Mouse (Mus musculus) naive thymus-derived CD4-positive, alpha-beta T cell, adult 2 months (primary cell): ENCODE measurements around the gene Adal.
A peak's percentile ranks its signal among the peaks of the same experiment; 100 is the strongest.
"Not testable (repeated sequence)": the region's sequence is repeated elsewhere in the genome, so short reads cannot be mapped to it uniquely, and the experiment has no call there.

Experiments
- DNase-seq: peaks from one replicate; pipeline ENCODE4 v3.0.0-alpha.2; 2011; ENCODE audit warnings: low read depth

The Adal gene

DNA sequence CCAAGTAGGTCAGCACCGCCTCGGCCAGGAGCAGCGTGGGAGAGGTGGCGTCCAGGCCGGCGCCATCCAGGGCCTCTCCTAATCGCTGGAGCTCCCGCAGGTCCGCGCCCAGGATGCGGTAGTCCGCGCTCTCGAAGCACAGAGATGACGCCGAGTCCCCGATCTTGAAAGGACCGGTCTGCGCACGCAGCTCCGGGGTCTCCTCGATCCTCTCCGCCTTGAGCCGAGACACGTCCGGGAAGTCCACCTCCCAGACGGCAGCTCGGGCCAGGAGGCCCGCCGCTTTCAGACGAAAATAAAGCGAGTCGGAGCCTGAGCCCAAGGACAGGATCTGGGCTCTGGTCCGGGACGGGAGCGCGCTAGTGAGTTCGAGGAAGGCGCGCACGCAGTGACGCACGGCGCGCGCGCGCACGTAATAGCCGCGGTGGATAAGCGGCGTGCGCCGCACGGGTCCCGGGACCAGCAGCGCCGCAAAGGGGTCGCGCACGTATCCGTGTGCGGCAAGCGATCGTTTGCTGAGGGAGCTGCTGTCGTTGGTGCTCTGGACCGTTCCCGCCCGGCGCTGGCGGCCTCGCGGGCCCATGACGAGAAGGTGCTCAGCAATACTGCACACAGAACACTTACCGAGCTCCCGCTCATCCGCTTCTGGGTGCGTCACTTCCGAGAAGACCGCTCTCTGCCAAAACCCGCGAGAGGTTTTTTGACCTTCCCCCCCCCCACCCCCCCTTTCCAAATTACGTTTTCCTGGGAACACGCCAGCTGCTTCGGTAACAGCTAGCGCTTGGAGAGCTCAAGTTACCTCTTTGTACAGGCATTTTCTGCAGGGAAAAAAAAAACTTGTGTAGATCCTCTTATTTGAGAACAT, at the start of gene Adal, which contains the start of gene Lcmt2:
Adal (plus strand) TSS at position 411 of the 865 bp plus-strand sequence.
Lcmt2 (minus strand) TSS at position 636 of the 865 bp plus-strand sequence.
- DNase-seq, result peak; percentile 93

DNA sequence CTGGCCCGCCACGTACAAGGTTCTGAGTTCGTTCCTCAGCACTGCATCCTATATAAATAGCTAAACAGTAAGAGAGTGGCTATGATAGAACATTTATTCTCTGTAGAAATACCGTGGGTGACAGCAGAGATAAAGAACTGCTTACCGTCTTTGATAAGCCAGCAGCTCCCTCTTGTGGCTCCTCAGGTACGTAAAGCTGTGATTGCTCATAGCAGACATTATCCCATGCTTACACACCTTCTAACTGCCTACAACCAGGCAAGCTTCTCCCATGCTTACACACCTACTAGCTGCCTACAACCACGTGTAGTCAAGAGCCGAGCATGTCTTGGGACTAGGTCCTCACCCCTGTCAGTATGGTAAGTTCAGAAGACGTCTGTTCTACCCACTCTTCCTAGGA, 38.2 kb upstream of the Adal start:
- peak; percentile 75 for DNase-seq

DNA sequence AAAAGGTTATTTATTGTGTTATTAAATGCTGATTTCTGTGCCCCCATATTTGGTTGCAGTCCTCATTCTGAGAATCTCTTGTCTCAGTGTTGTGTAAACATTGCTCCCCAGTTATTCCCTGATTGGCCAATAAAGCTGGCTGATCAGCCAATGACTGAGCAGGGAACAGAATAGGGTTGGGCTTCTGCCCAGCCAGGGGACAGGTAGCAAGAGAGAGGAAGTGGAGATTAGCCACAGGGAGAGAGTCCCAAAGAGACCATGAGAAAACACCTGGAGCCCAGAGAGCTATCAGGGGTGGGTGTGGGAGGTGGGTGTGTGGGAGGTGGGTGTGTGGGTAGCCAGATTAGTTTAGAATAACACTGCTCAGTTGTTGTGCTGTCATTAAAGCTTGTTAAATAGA, 34.3 kb upstream of the Adal start:
- DNase-seq, result no peak

DNA sequence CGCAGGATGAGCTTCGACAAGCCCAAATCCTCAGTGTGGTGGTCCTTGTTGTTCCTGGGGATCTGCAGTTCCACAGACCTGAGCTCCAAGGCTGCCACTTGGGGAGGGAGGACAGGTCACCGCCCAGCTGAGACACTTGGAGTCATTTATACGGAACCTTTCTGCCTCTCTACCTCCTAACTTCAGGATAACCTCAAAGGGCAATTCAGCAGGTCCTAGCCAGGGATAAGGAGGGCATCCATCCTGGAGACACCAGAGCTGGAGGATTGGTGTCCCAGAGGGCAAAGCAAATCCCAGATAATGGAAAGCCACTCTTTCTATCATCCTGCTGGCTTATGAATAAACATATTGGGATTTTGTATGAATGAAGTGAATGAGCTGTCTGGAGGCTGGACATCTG, 30.5 kb upstream of the Adal start, which contains the start of gene Tgm7:
Tgm7 (minus strand) TSS at position 101 of the 400 bp plus-strand sequence.
- no peak for DNase-seq

DNA sequence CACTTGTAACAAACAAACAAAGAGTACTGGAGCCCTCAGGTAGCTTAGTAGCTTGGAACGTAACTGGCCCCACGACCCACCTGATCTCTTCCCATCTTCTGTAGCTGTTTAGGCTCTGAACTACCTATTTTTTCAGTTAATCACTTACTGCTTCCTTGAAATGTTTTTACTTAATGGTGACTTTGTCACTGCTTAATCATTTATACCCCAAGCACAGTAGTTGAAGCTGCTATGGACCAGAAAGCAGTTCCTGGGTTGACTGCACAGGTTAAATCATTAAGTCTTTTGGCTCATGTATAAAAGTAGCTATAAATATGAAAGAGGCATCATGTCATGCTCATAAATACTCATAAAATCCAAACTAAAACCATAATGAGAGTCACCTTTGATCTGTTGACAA, 24.8 kb upstream of the Adal start:
- DNase-seq, result no peak

DNA sequence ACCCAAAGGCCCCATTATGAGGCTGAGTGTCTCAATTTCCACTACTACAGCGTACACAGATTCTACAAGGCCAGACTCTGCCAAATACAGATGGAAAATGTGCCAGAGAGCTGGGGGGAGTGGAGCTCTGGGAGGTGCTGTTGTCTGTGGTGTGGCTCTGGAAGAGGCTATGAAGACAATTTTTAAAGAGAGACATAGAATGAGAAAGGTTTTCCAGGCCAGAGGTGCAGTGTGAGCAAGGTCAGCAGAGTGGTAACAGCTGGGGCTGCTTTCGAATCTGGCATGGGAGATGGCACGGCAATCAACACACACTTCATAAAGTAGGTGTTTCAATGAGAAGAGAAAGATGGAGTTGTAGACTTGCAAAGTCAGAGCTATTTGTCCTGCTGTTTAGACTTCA, 21.0 kb upstream of the Adal start:
- no peak for DNase-seq

DNA sequence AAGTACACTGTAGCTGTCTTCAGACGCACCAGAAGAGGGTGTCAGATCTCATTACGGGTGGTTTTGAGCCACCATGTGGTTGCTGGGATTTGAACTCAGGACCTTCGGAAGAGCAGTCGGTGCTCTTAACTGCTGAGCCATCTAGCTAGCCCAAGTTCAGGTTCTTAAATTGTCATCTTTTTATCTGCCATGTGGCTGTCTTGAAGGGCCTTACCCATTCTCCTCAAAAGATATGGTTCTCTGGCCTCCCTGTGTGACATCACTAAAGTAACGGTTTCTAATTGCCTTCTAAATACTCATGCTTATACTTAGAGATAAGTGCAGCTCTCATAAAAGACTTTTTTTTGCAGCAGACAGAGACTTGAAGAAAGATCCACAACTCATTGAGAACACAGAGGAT, 13.9 kb upstream of the Adal start:
- DNase-seq, result not testable (repeated sequence)

DNA sequence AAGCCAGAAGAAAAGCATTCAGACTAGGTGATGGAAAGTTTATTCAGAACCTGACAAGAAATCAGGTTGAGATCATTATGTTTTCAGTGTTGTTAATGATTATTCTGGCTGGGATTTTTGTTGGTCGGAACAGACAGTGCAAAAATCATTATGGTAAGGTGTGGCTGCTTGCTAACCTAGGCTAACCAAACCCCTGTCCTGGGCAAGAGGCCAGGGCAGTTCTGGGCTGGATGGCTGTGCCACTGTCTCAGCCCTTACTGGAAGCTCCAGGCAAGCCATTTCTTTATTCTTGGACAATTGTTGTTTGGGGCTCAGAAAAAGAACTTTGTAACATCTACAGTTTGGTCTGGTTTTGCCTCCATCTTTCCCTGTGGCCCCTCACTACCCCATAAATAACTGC, 12.7 kb upstream of the Adal start:
- no peak for DNase-seq

DNA sequence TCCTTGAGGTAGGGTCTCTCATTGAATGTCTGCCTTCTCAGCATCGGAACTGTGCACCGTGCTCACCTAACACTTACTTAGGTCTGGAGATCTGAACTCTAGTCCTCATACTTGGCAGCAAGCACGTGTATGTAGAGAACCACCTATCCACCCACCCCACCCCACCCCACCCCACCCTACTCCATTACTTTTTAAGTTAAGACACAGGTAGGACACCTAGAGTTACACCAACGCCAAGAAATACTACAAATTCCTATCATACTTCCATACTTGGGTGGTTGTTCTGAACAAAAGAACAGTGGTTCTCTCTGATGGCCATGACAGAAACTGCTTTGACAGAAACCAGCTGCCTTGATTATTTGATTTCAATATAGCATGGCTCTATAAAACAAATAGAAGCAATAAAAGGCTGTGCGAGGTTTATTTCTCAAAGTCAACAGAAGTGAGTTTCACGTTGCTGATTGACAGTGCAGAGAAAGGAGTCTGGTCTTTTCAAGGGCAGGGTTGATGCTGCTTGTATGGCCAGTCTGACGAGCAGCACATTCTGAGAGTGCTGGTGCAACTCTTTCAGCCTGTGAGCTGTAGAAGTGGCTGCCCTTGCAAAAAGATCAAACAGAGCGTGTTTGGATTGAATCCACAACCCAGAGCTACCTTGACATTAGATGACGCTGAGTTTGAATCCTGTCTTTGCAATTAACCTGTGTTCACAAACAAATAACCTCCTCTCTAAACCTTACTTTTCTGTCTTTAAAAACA, 11.2 kb upstream of the Adal start:
- DNase-seq, result no peak

DNA sequence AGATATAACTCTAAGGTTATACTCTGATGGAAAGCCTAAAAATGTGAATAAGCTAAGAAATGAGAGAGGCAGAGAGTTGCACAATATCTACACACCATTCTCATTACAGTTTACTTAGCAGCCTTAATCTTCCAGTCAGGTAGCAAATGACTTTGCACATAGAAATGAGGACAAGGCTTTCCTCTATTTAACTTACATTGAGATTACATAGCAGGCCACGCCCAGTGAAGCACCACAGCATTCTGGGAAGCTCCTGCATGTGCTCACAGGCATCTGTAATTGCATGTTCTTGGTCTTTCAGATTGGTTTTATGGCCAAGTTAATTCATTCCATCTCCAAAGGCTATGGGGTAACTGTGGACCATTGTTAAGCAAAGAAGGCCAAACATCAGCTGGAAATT, 7.4 kb upstream of the Adal start:
- DNase-seq, result no peak

DNA sequence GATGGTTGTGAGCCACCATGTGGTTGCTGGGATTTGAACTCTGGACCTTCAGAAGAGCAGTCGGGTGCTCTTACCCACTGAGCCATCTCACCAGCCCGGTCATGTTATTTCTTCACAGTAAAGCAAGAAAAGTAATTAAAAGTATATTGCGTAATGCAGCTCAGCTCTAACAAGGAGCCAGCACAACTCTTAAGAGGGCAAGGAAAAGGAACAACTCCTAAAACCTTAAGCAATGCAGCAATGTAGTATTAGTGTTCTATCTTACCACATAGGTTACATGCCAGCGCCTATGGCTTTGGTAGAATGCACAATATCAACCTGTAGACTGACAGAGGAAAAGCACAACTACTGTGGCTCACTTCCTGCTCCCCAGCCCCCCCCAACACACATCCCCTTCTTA, 2.9 kb upstream of the Adal start:
- DNase-seq, result peak; percentile 33

DNA sequence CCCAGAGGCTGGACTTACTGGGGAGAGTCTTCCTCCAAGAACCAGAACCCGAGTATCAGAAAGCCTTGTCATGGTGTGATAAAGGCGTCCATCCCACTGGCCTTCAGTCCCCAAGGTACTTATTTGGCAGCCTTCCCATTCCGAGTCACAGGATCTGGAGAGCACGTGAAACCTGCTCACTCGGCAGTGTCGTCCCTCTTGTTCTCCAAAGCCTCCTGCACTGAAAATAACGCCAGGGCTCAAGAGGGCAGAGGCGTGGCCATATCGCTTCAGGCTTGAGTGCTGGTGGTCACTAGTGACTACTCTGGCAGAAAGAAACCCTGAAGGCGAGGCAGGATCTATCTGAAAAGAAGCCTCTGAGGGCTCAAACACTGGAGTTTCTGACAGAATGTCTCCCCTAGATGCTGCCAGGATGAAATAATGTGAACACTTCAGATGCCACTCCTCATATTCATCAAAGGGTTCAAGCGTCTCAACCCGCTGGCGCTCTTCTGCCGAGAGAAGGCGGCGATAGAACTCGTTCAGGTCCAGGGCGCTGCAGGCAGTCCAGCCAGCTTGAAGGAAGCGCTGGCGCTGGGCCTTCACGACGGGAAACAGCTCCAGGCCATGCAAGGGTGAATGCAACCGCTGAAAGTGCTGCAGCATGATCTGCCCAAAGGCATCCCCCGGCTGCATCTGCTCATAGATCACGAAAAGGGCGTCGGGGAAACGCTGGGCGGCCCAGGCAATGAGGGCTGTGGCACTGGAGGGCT, 786 bp upstream of the Adal start:
- DNase-seq, result no peak

DNA sequence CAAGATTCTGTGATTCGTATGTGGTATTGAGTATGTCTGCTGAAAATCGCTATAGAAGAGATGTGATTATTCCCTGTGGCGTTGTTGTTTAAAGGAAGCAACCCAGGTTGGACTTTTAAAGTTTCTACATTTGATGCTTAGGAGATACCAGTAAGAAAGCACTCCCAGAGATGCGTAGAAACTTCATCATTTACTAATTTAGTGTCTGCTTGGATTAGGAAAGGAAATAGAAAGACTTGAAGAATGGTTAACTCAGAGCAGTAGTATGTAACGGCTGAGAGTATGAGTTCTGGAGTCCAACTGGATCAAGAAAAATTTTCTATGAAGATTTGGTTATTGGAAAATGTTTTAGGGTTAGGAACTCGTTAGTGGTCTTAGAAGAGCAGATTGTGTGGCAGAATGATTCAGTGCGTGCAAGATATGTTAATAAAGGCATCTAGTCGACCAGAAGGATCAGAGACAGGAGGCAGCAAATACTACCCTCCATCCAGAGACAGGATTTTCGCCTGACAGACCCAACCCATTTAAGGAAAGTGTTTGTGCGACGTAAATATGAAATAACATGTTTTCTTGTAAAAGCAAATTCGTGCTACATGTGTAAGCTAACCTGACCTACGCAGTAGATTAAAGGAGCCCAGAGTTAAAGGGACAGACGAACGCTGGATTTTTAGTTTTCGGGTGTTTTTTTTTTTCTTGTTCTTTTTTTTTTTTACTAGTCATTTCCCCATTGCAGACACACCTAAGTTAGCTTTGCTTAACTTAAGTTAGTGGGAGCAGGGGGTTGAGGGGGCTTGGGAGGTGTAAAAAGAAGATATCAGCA, 1.2 kb downstream of the Adal start:
- peak; percentile 34 for DNase-seq

DNA sequence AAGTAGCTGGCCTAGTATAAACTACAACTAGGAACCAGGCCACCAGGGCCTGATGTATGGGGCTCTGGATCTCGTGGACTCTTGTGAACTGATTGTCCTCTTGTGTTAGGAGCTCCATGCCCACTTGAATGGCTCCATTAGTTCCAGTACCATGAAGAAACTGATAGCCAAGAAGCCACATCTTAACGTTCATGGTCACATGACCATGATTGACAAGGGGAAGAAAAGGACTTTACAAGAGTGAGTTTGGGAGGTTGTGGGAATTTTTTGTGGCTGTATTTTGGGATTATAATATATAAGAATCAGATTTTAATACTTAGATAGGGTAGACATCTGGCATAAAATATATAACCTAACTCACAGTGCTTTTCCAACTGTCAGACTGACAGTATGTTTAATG, 2.2 kb downstream of the Adal start:
- DNase-seq, result no peak

DNA sequence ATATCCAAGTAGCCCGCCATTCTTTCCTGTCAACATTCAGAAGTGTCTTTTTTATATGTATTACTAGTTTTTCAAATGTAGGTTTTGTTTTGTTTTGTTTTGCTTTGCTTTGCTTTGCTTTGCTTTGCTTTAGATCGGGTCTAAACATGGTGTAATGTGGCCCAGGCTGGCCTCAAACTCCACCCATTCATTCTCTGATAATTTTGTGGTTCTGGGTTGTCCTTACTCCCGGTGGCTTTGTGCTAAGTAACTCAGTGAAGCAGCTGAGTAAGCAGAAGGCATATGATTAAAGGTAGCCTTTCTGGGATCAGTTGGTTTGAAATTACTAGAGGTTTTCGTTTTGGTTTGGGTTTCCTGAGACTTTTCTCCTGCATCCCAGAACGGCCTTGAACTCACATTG, 9.5 kb downstream of the Adal start:
- DNase-seq, result no peak

DNA sequence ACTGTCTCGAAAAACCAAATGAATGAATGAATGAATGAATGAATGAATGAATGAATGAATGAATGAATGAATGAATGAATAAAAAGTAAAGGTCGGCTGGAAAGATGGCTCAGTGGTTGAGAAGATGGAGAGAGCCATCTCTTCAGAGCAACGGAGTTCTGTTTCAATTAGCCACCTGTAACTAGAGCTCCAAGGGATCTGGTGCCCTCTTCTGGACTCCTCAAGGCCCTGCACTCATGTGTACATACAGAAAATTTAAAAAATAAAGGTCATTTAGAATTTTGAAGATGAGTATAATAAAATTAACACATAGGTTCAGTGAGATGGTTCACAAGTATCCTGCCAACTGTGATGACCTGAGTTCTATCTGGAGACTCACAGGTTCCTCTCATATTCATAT, 12.9 kb downstream of the Adal start:
- no peak for DNase-seq

DNA sequence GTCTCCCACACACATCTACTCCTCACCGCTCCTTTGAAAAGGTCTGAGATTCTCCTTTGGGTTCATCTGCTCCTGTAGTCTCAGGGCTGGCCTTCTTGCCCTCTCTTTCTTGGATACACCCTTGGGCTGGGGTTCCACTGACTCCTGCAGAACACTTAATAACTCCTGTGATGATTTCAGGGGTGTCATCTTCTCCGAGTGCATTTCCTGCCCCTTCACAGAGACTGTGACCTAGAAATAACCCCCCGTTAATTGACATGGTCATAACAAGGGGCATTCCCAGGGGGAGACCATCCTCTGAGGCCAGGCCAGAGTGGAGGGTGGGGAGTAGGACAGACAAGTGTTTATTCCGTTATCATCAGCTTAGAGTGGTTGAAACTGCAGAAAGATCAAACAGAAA, 28.9 kb downstream of the Adal start:
- DNase-seq, result peak; percentile 11

DNA sequence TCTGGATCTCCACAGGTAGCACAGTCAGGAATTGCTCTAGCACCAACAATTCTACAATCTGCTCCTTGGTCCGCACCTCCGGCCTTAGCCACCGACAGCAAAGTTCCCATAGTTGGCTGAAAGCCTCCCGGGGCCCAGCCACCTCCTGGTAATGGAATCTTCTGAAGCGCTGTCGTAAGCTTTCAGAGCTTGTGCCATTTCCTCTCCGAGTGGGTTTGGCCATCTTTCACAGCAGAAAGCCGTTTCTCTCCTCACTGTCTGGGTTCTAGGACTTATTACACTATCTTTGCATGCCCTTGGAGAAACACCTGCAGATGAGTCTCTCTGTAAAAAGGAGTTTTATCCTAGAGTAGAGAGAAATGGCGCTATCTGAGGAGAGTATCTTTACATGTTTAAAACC, 29.7 kb downstream of the Adal start:
- DNase-seq, result peak; percentile 53

DNA sequence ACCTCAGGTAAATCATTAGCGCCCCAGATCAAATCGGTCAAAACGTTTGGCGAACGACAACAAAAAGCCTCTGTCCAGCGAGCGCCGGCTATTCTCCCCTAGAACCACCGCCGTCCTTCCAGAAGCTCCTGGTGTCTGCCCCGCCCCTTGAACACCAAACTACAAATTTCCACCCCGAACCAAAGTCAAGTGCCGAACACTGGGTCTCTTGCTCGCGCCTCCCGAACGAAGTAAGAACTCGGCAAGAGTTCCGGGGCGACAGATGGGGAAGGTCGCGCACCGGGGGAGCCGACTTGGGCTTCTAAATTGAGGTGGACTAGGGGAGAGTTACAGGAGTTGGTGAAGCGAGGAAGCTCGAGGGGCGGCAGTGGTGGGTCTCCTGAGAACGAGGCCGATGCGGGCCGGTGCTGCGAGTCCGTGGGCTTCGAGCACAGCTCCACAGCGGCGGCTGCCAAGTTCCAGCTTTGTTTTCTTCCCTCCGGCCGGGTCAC, 30.3 kb downstream of the Adal start, which contains the start of gene Tubgcp4:
Tubgcp4 (plus strand) TSS at position 174 of the 491 bp plus-strand sequence.
- DNase-seq, result no peak

DNA sequence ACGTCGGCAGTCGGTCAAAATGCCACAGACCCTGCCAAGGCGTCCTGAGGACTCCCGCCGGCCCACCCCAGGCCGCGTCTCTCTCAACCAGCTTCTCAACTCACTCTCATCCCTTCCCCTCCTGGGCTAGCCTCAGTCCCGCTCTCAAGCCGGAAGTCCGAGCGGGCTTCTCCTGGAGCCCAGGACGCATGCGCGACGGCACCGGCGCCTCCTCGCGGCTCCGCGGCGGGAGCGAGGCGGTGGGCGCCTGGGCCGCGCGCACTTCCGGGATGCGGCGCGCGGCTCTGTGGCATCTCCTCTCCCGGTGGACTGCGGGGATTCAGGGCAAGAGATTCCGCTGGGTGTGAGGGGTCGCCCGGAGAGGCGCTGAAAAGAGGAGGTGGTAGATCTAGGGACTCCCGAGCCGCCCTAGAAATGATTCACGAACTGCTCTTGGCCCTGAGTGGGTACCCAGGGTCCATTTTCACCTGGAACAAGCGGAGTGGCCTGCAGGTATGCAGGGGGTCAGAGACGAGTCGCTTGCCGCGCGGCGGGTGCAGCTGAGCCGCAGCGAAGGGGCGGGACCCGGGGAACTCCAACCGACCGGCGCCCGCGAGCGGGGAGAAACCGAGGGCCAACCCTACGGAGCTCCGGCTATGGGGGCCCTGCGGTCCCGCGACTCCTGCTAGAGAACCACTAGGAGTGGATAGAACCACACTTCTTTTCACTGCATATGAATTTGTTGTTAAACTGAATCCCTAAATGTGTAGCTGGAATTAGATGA, 30.9 kb downstream of the Adal start, which contains the start of gene Zscan29:
Zscan29 (minus strand) TSS at position 146 of the 763 bp plus-strand sequence.
- DNase-seq, result peak; percentile 92
